Mouse (Mus musculus): ENCODE results near the gene Olfr279.

Olfr279 gene

GRCm38 (mm10) chr15:98492102-98492501 lies at the start of gene Olfr279:
Gene Olfr279, plus strand, starts transcription at chr15:98492402.
- in situ Hi-C loops (cut with MboI, MseI) = no loop called here

- in situ Hi-C loops (cut with MboI, MseI) = no loop called here
These were observed 47.6 kb upstream of the Olfr279 start for GRCm38 (mm10) chr15:98444561-98444960.

- in situ Hi-C loops (cut with MboI, MseI) = no loop called here
These were observed 43.7 kb upstream of the Olfr279 start for GRCm38 (mm10) chr15:98448521-98448920.

DNA sequence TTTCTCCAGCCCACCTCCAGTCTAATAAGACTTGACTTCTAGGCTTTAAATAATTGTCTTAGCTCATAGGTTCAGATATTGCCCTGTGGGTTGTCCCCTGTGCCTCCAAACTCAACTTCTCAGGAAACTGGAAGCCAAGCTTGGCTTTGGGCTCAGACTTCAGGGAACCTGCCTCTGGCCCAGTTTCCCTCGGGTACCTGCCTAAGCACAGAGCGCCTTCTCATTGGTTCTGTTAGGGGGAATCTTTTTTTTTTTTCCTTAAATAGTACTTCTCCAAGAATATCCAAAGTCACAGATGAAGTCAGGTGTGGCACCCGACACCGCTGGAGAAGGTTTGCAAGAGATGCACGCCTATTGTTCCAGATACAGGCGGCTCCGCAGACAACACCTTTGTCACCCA lies 39.9 kb upstream of the Olfr279 start, which contains the start of gene Olfr281:
Gene Olfr281 (plus strand): TSS at position 301 of the 400 bp plus-strand sequence.
- in situ Hi-C loops (cut with MboI, MseI) = no loop called here

- in situ Hi-C loops (cut with MboI, MseI) = no loop called here
These were observed 22.6 kb upstream of the Olfr279 start, which contains the start of gene OR5BS1P for GRCm38 (mm10) chr15:98469596-98469995. Gene OR5BS1P, plus strand, starts transcription at chr15:98469896.

DNA sequence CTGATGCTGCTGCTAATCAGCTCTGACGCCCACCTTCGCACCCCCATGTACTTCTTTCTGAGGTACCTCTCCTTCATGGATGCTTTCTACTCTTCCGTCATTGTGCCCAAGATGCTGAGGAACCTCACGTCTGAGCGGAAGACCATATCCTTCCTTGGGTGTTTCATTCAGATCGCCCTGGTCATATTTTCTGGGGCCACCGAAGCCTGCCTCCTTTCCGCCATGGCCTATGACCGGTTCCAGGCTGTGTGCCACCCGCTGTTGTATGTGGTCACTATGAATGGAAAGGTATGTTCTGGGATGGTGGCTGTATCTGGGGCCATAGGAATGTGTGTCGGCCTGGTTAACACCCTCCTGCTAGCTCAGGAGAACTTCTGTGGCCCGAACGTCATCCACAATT lies 20.7 kb upstream of the Olfr279 start:
- in situ Hi-C loops (cut with MboI, MseI) = loop anchor here (10.0 kb wide), 2 partner anchors 457 to 587 kb away; no protein-coding TSS in a partner anchor

DNA sequence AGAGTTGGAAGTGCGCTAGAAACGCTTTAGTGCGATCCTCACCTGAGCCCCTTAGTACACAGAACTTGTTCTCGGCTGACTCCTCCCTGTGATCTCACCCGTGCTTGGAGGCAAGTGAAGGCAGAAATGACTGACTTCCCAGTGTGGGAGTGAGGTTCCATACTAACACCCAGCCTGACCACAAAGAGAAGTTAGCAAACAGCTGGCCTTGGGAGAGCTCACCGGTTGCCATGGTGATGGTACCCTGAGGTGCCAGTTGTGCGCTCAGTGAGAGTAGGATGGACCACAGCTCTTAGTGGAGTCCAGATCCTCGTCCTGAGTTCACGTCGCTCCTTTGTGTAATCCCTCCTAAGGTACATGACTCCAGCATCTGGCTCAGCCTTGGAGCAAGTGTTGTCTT lies 17.2 kb upstream of the Olfr279 start:
- in situ Hi-C loops (cut with MboI, MseI) = loop anchor here (10.0 kb wide), 2 partner anchors 460 to 590 kb away; no protein-coding TSS in a partner anchor

GRCm38 (mm10) chr15:98475382-98475781 lies 16.8 kb upstream of the Olfr279 start:
- in situ Hi-C loops (cut with MboI, MseI) = loop anchor here (10.0 kb wide), 2 partner anchors 461 to 591 kb away; no protein-coding TSS in a partner anchor

DNA sequence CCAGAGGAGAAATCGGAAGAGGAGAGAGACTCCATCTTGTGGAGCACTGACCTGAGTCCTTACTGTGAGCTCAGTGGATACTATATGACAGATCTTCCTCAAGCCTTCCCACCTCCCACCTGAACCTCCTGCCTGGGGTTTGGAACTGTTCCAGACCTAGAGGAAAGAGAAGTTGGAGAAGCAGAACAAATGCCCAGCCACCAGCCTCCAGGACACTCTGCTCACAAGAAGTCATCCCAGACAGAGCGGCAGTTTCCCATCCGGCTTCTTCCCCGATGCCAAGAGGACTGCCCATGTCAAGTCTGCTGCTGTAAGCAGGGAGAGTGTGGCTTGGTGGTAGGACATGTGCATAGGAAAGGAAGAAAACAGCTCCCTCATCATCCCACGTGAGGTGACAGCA lies 15.9 kb upstream of the Olfr279 start:
- in situ Hi-C loops (cut with MboI, MseI) = loop anchor here (10.0 kb wide), 2 partner anchors 461 to 591 kb away; no protein-coding TSS in a partner anchor

DNA sequence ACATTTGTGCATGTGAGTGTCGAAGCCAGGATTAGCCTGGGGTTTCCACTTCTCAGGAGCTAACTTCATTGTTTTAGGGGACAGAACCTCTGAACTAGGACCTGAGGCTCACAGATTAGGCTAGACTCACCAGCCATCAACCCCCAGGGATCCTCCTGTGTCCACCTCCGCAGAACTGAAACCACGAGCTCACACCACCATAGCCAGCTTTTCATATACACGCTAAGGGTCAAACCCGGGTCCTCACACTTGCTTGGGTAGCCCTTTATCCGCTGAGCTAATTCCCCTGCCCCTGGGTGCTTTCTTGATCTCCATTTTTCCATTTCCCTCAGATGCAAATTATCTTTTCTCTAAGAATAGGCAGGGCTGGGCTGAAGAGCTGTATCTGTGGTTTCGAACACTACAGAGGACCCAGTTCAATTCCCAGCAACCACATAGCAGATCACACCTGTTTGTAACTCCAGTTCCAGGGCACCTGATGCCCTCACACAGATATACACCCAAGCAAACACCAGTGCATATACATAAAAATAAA lies 12.6 kb upstream of the Olfr279 start:
- in situ Hi-C loops (cut with MboI, MseI) = loop anchor here (10.0 kb wide), 2 partner anchors 465 to 595 kb away; no protein-coding TSS in a partner anchor

DNA sequence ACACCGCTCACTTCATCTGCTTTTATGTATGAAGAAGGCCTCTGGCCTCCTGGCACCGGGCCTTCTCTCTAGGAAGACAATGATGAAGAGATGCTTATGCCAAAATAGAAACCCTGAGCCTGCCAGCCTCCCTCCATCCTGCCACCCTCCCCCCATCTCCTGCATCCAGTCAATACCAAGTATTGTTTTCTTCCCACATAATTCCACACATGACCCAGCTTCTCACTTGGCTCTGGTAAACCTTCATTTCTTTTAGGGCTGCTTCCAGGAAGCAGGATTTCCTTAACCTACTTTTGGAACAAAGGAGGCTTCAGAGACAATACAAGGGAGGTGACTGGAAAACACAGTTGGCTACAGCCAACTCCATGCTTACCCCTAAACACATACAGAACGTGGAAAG lies 9.5 kb upstream of the Olfr279 start, which contains the start of gene Lalba:
Gene Lalba (minus strand): TSS at position 21 of the 400 bp plus-strand sequence.
- in situ Hi-C loops (cut with MboI, MseI) = no loop called here

DNA sequence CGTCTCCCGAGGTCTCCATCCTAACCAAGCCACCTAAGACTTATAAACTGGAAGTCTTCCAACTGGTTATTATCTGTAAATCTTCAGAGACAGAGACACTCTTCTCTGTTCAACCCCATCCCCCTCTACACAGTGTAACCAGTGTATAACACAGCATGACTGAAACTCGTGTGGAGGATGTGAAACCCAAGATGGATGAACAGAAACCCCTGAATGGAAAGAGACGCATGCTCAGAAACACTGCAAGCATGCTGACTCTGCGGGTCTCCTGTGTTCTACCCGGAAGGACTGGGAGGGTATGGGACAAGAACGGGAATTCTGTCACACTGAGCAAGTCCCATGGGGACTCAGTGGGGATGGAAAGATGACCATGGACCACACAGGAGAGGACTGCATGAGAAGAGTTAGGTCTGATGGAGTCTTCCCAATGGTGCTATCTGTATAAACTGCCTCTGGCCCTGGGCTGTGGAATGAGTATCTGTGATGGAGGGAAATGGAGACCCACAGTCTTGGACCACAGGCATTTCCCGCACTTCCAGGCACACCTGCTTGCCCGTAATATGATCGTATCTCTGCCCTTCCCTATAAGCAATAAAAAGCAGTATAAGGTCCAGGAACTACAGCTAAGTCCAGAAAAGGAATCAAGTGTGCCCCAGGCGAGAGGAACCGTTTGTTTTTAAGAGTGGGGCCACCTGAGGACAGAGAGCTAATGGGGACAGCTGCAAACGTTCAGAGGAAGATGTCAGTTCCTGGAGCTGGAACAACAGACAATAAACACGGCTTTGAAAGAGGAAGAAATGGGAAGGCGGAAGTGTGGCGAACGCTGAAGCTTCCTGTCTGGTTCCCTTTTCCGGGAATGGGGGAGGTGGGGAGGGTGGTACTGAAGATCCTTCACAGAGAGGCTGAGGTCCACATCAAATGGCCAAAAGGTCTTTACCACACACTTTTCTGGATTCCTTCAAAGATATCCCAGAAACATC lies 8.0 kb upstream of the Olfr279 start:
- in situ Hi-C loops (cut with MboI, MseI) = no loop called here

DNA sequence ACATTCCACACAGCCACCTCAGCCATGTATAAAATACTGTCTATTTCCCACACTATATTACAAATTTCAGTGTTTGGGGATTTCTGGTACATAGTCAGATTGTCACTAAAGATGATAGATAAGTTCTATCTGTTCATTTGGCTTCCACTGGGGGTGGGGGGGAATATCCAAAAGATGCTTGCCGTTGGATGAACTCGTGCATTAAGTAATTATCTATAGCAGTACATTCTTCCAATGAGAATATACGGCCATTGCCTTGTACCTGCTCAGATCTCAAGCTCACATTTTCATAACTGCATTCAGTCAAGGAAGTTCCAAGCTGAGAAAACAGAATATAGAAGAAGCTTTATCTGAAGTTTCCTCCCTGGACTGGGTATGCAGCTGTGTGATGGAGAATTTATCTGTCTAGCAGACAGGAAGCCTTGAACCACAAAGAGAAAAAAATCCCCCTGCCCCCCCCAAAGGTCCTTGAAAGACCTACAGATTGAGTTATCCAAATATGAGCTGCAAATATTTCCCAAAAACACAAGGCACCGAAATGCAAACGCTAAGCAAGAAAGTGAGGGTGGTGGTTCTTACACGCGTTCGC lies 5.7 kb upstream of the Olfr279 start:
- in situ Hi-C loops (cut with MboI, MseI) = no loop called here

GRCm38 (mm10) chr15:98491332-98491731 lies 870 bp upstream of the Olfr279 start:
- in situ Hi-C loops (cut with MboI, MseI) = no loop called here

- in situ Hi-C loops (cut with MboI, MseI) = no loop called here
These were observed 5.4 kb downstream of the Olfr279 start for GRCm38 (mm10) chr15:98497631-98498030.

- in situ Hi-C loops (cut with MboI, MseI) = no loop called here
These were observed 11.1 kb downstream of the Olfr279 start for GRCm38 (mm10) chr15:98503317-98503716.

GRCm38 (mm10) chr15:98504514-98504913 lies 12.3 kb downstream of the Olfr279 start:
- in situ Hi-C loops (cut with MboI, MseI) = no loop called here

GRCm38 (mm10) chr15:98506253-98506957 lies 14.2 kb downstream of the Olfr279 start:
- in situ Hi-C loops (cut with MboI, MseI) = no loop called here

- in situ Hi-C loops (cut with MboI, MseI) = no loop called here
These were observed 15.1 kb downstream of the Olfr279 start for GRCm38 (mm10) chr15:98507321-98507720.

- in situ Hi-C loops (cut with MboI, MseI) = no loop called here
These were observed 17.2 kb downstream of the Olfr279 start for GRCm38 (mm10) chr15:98509387-98509786.
